Mouse (Mus musculus) MEL (cell line): ENCODE data around the gene Cipc. TPM values are rescaled to one million over a fixed set of nuclear protein-coding genes. Genes with fewer than 3 reads are reported as not detected.

Experiments
- DNase-seq: peaks from one replicate; pipeline ENCODE4 v3.0.0; 2011; ENCODE audit warnings: low read depth, low spot score
- H3K27ac ChIP-seq: 2 replicates; pipeline ENCODE4 v1.5.1; 2012; ENCODE audit warnings: low read depth, mild to moderate bottlenecking, control low read depth, low read length, moderate library complexity; ENCODE audit not compliant: control insufficient read depth
- H3K27me3 ChIP-seq, 2 experiments: fragments of 150-350 bp in 1 of 2; sonication (generic) in 1 of 2; 2 replicates each; pipeline ENCODE4 v1.6.1; 2012; ENCODE audit warnings: low read length in 2 of 2, mild to moderate bottlenecking in 2 of 2, improper control_type of control experiment in 1 of 2, moderate library complexity in 1 of 2; ENCODE audit not compliant: insufficient read depth in 2 of 2, control insufficient read depth in 1 of 2
- H3K36me3 ChIP-seq, 2 experiments: 2 replicates each; pipeline ENCODE4 v1.6.1; 2012 to 2014; ENCODE audit warnings: low read length in 2 of 2, improper control_type of control experiment in 1 of 2, inconsistent platforms in 1 of 2, mild to moderate bottlenecking in 1 of 2; ENCODE audit not compliant: insufficient read depth in 2 of 2, control insufficient read depth in 1 of 2
- H3K4me1 ChIP-seq, 2 experiments: fragments of 150-350 bp in 1 of 2; sonication (generic) in 1 of 2; 2 replicates each; pipeline ENCODE4 v1.6.1; 2012; ENCODE audit warnings: low read length in 2 of 2, improper control_type of control experiment in 1 of 2, mild to moderate bottlenecking in 1 of 2; ENCODE audit not compliant: insufficient read depth in 2 of 2, control insufficient read depth in 1 of 2
- H3K4me3 ChIP-seq, 2 experiments: fragments of 150-350 bp in 1 of 2; sonication (generic) in 1 of 2; 2 replicates each; pipeline ENCODE4 v1.5.1; 2012; ENCODE audit warnings: low read depth in 2 of 2, low read length in 2 of 2, mild to moderate bottlenecking in 2 of 2, moderate library complexity in 2 of 2, control low read depth in 1 of 2, improper control_type of control experiment in 1 of 2; ENCODE audit not compliant: control insufficient read depth in 1 of 2, insufficient read depth in 1 of 2
- H3K79me2 ChIP-seq: 2 replicates; pipeline ENCODE4 v1.6.1; 2012; ENCODE audit warnings: mild to moderate bottlenecking, low read length, moderate library complexity; ENCODE audit not compliant: control insufficient read depth, poor library complexity, insufficient read depth
- H3K9ac ChIP-seq: 2 replicates; pipeline ENCODE4 v1.6.1; 2012; ENCODE audit warnings: low read depth, mild to moderate bottlenecking, control low read depth, low read length, moderate library complexity; ENCODE audit not compliant: control insufficient read depth, poor library complexity, severe bottlenecking
- H3K9me3 ChIP-seq: fragments of 150-350 bp; sonication (generic); replicated peaks from 2 replicates; pipeline ENCODE4 v1.6.1; 2012; ENCODE audit warnings: mild to moderate bottlenecking, low read length, improper control_type of control experiment, moderate library complexity; ENCODE audit not compliant: insufficient read depth
- BHLHE40 ChIP-seq: IDR thresholded peaks from 2 replicates; pipeline ENCODE4 v1.6.1; 2012; ENCODE audit warnings: low read depth, mild to moderate bottlenecking, inconsistent platforms, low read length, improper control_type of control experiment, borderline replicate concordance
- CHD1 ChIP-seq: IDR thresholded peaks from 2 replicates; pipeline ENCODE4 v1.6.1; 2012; ENCODE audit warnings: low read depth, mild to moderate bottlenecking, inconsistent platforms, low read length, improper control_type of control experiment
- CHD2 ChIP-seq: IDR thresholded peaks from 2 replicates; pipeline ENCODE4 v1.6.1; 2011; ENCODE audit warnings: low read length, improper control_type of control experiment
- CTCF ChIP-seq, 3 experiments: IDR thresholded peaks in 2 of 3; conservative IDR thresholded peaks in 1 of 3; 2 replicates each; pipeline ENCODE4 v1.5.1; 2011 to 2012; ENCODE audit warnings: low read length in 3 of 3, low read depth in 2 of 3, mild to moderate bottlenecking in 2 of 3, improper control_type of control experiment in 1 of 3, inconsistent platforms in 1 of 3, mixed read lengths in 1 of 3, moderate library complexity in 1 of 3; ENCODE audit not compliant: control insufficient read depth in 1 of 3, insufficient read depth in 1 of 3, poor library complexity in 1 of 3, severe bottlenecking in 1 of 3
- E2F4 ChIP-seq: IDR thresholded peaks from 2 replicates; pipeline ENCODE4 v1.6.1; 2011; ENCODE audit warnings: low read depth, low read length, improper control_type of control experiment, borderline replicate concordance
- EP300 ChIP-seq, 2 experiments: IDR thresholded peaks; 2 replicates each; pipeline ENCODE4 v1.6.1; 2011; ENCODE audit warnings: improper control_type of control experiment in 2 of 2, low read length in 2 of 2, low read depth in 1 of 2, mild to moderate bottlenecking in 1 of 2
- ETS1 ChIP-seq: IDR thresholded peaks from 2 replicates; pipeline ENCODE4 v1.6.1; 2012; ENCODE audit warnings: low read depth, mild to moderate bottlenecking, inconsistent platforms, low read length, improper control_type of control experiment, moderate library complexity
- GATA1 ChIP-seq: IDR thresholded peaks from 2 replicates; pipeline ENCODE4 v1.6.1; 2011; ENCODE audit warnings: low read depth, low read length, improper control_type of control experiment
- JUND ChIP-seq: IDR thresholded peaks from 2 replicates; pipeline ENCODE4 v1.6.1; 2011; ENCODE audit warnings: low read depth, mild to moderate bottlenecking, improper control_type of control experiment, low read length
- KAT2A ChIP-seq: conservative IDR thresholded peaks from 2 replicates; pipeline ENCODE4 v1.6.1; 2012; ENCODE audit warnings: low read depth, low read length, improper control_type of control experiment, inconsistent platforms
- MAX ChIP-seq: IDR thresholded peaks from 2 replicates; pipeline ENCODE4 v1.6.1; 2011; ENCODE audit warnings: low read length, improper control_type of control experiment
- MAZ ChIP-seq: IDR thresholded peaks from 2 replicates; pipeline ENCODE4 v1.6.1; 2012; ENCODE audit warnings: low read depth, mild to moderate bottlenecking, inconsistent platforms, low read length, improper control_type of control experiment
- MEF2A ChIP-seq: IDR thresholded peaks from 2 replicates; pipeline ENCODE4 v1.6.1; 2014; ENCODE audit warnings: low read depth, mild to moderate bottlenecking, inconsistent platforms, low read length, improper control_type of control experiment; ENCODE audit not compliant: poor library complexity, insufficient replicate concordance, severe bottlenecking; ENCODE audit errors: extremely low read depth
- MXI1 ChIP-seq: IDR thresholded peaks from 2 replicates; pipeline ENCODE4 v1.6.1; 2011; ENCODE audit warnings: mild to moderate bottlenecking, low read depth, low read length, improper control_type of control experiment
- MYC ChIP-seq: IDR thresholded peaks from 2 replicates; pipeline ENCODE4 v1.6.1; 2011; ENCODE audit warnings: low read depth, mild to moderate bottlenecking, low read length, improper control_type of control experiment, moderate library complexity
- POLR2A ChIP-seq, 2 experiments: IDR thresholded peaks; 2 replicates each; pipeline ENCODE4 v1.6.1; 2011 to 2012; ENCODE audit warnings: low read length in 2 of 2, mild to moderate bottlenecking in 2 of 2, control low read depth in 1 of 2, improper control_type of control experiment in 1 of 2, low read depth in 1 of 2, moderate library complexity in 1 of 2; ENCODE audit not compliant: control insufficient read depth in 1 of 2, insufficient read depth in 1 of 2, poor library complexity in 1 of 2
- POLR2AphosphoS2 ChIP-seq: IDR thresholded peaks from 2 replicates; pipeline ENCODE4 v1.6.1; 2011; ENCODE audit warnings: low read length, improper control_type of control experiment
- POLR2AphosphoS5 ChIP-seq: IDR thresholded peaks from 2 replicates; pipeline ENCODE4 v1.6.1; 2012; ENCODE audit warnings: low read depth, borderline replicate concordance, mild to moderate bottlenecking, inconsistent platforms, low read length, moderate library complexity, mixed read lengths
- SIN3A ChIP-seq: IDR thresholded peaks from 2 replicates; pipeline ENCODE4 v1.6.1; 2012; ENCODE audit warnings: low read length, improper control_type of control experiment, inconsistent platforms
- TAL1 ChIP-seq: IDR thresholded peaks from 2 replicates; pipeline ENCODE4 v1.6.1; 2012; ENCODE audit warnings: mild to moderate bottlenecking, inconsistent platforms, low read length, moderate library complexity, mixed read lengths
- TBP ChIP-seq: IDR thresholded peaks from 2 replicates; pipeline ENCODE4 v1.8.0; 2011; ENCODE audit warnings: low read depth, low read length, improper control_type of control experiment
- TCF12 ChIP-seq: IDR thresholded peaks from 2 replicates; pipeline ENCODE4 v1.6.1; 2014; ENCODE audit warnings: low read depth, mild to moderate bottlenecking, inconsistent platforms, low read length, improper control_type of control experiment, moderate library complexity
- UBTF ChIP-seq: IDR thresholded peaks from 2 replicates; pipeline ENCODE4 v1.6.1; 2012; ENCODE audit warnings: low read depth, mild to moderate bottlenecking, inconsistent platforms, low read length, improper control_type of control experiment, moderate library complexity, borderline replicate concordance; ENCODE audit not compliant: insufficient read depth
- USF1 ChIP-seq: IDR thresholded peaks from 2 replicates; pipeline ENCODE4 v1.6.1; 2014; ENCODE audit warnings: low read depth, mild to moderate bottlenecking, inconsistent platforms, low read length, improper control_type of control experiment, moderate library complexity
- ZC3H11A ChIP-seq: IDR thresholded peaks from 2 replicates; pipeline ENCODE4 v1.6.1; 2012; ENCODE audit warnings: low read depth, mild to moderate bottlenecking, inconsistent platforms, low read length, improper control_type of control experiment
- ZKSCAN1 ChIP-seq: IDR thresholded peaks from 2 replicates; pipeline ENCODE4 v1.6.1; 2012; ENCODE audit warnings: low read depth, mild to moderate bottlenecking, inconsistent platforms, low read length, improper control_type of control experiment, moderate library complexity
- ZMIZ1 ChIP-seq: IDR thresholded peaks from 2 replicates; pipeline ENCODE4 v1.6.1; 2012; ENCODE audit warnings: low read depth, mild to moderate bottlenecking, inconsistent platforms, low read length, improper control_type of control experiment, moderate library complexity
- ZNF384 ChIP-seq: IDR thresholded peaks from 2 replicates; pipeline ENCODE4 v1.6.1; 2012; ENCODE audit warnings: low read depth, mild to moderate bottlenecking, inconsistent platforms, low read length, improper control_type of control experiment
- polyA plus RNA-seq, 2 experiments: library from polyadenylated mRNA; stranded (reverse) in 1 of 2; unstranded in 1 of 2; fragments of >175 nt in 1 of 2; fragments of >200 nt in 1 of 2; gene quantifications; 2 replicates each; pipeline versions ENCODE4 v1.2.1 to v1.2.4; 2012; ENCODE audit warnings: low replicate concordance in 2 of 2, low read depth in 1 of 2; ENCODE audit not compliant: insufficient read length in 2 of 2, insufficient read depth in 1 of 2, missing spikeins in 1 of 2
- total RNA-seq: library from RNA; depleted of rRNA; stranded (reverse); fragments of 300-350 nt; gene quantifications from 2 replicates; pipeline ENCODE4 v1.2.3, GENCODE M21; 2012

Gene Cipc
- total and polyA plus RNA-seq, 3 experiments: 24.8 to 98.1 (median 27.5) TPM

- no peak overlapping the region for H3K9ac ChIP-seq
- no peak overlapping the region for H3K27ac ChIP-seq
- H3K4me3 ChIP-seq: no peak overlapping the region
- H3K4me1 ChIP-seq: no peaks in the 10 kb centered on the region
- TF ChIP-seq KAT2A (no peak), MAZ (no peak), SIN3A (no peak), TAL1 (no peak), GATA1 (no peak), ETS1 (no peak), TCF12 (no peak), POLR2AphosphoS5 (no peak), EP300 (IDR thresholded peaks at IDR 0.05; ENCODE audit: low read depth in 1 of 2, low read length in 2 of 2) (no peak), MEF2A (no peak), CHD1 (no peak), ZC3H11A (no peak), USF1 (no peak), ZNF384 (no peak), JUND (no peak), CTCF (IDR thresholded peaks at IDR 0.05 in 2 of 3, conservative IDR thresholded peaks at IDR 0.05 in 1 of 3; ENCODE audit: control insufficient read depth in 1 of 3, insufficient read depth in 1 of 3, low read depth in 2 of 3, low read length in 3 of 3, poor library complexity in 1 of 3, severe bottlenecking in 1 of 3) (no peak), POLR2AphosphoS2 (no peak)
- DNase-seq: no peak
- no peaks in the 10 kb centered on the region for H3K9me3 ChIP-seq
- peaks cover 2 to 5% of the 10 kb centered on the region in 2 experiments for H3K27me3 ChIP-seq
- H3K36me3 ChIP-seq: no peaks in the 10 kb centered on the region
- H3K79me2 ChIP-seq: no peaks in the 10 kb centered on the region
Measured at GRCm38 (mm10) chr12:86918361-86918967, 28.4 kb upstream of the Cipc start.

- Histone ChIP-seq H3K79me2 (no peaks in the 10 kb centered on the region), H3K4me1 (no peaks in the 10 kb centered on the region), H3K36me3 (no peaks in the 10 kb centered on the region), H3K4me3 (no peak overlapping the region), H3K27me3 (peaks cover 1 to 5% of the 10 kb centered on the region in 2 experiments)
- TF ChIP-seq POLR2A (IDR thresholded peaks at IDR 0.05; ENCODE audit: control insufficient read depth in 1 of 2, insufficient read depth in 1 of 2, low read depth in 1 of 2, low read length in 2 of 2, poor library complexity in 1 of 2): no peak
- no peak for TF ChIP-seq MYC
- no peak for TF ChIP-seq EP300 (IDR thresholded peaks at IDR 0.05; ENCODE audit: low read depth in 1 of 2, low read length in 2 of 2)
- no peak for TF ChIP-seq E2F4
- TF ChIP-seq TBP: no peak
- TF ChIP-seq SIN3A: no peak
- TF ChIP-seq ZMIZ1: no peak
- no peak for TF ChIP-seq UBTF
- TF ChIP-seq MXI1: no peak
- no peak for TF ChIP-seq ZKSCAN1
- no peak for TF ChIP-seq MAZ
- TF ChIP-seq TCF12: no peak
- no peak for TF ChIP-seq MAX
- no peak for TF ChIP-seq USF1
- no peak for TF ChIP-seq BHLHE40
- no peak for TF ChIP-seq CHD1
- no peak for TF ChIP-seq CHD2
- TF ChIP-seq ZC3H11A: no peak
- TF ChIP-seq KAT2A: no peak
- TF ChIP-seq, all 39 proteins: peak for 0
- Histone ChIP-seq H3K9me3 (no peaks in the 10 kb centered on the region), H3K9ac (no peak overlapping the region), H3K27ac (no peak overlapping the region)
- no peak for DNase-seq
Measured at GRCm38 (mm10) chr12:86918983-86919722, 27.7 kb upstream of the Cipc start.
